Mouse (Mus musculus) frontal cortex, postnatal 25 days (tissue): ENCODE measurements around the gene Lrrn4cl.
A peak's percentile ranks its signal among the peaks of the same experiment; 100 is the strongest.
"Not testable (repeated sequence)": the region's sequence is repeated elsewhere in the genome, so short reads cannot be mapped to it uniquely, and the experiment has no call there.

Source experiments
- DNase-seq, 2 experiments: peaks; one replicate each; pipeline ENCODE4 v3.0.0; 2022; ENCODE audit warnings: low spot score in 2 of 2

The Lrrn4cl gene

GRCm38 (mm10) chr19:8838041-8838730 lies 12.4 kb upstream of the Lrrn4cl start:
- no peak for DNase-seq

- DNase-seq = peak; percentile 81 to 82
These were observed 11.3 kb upstream of the Lrrn4cl start, which contains the start of gene Gng3 for GRCm38 (mm10) chr19:8839103-8839907. TSS of gene Gng3 (minus strand) at chr19:8839194.

- no peak for DNase-seq
These were observed 10.4 kb upstream of the Lrrn4cl start for GRCm38 (mm10) chr19:8839908-8840791.

GRCm38 (mm10) chr19:8841012-8841411 lies 9.6 kb upstream of the Lrrn4cl start:
- DNase-seq = no peak

- no peak for DNase-seq
These were observed 7.6 kb upstream of the Lrrn4cl start for GRCm38 (mm10) chr19:8842961-8843360.

GRCm38 (mm10) chr19:8844371-8845129 lies 6.0 kb upstream of the Lrrn4cl start:
- DNase-seq = peak; percentile 68 to 81

GRCm38 (mm10) chr19:8848356-8848755 lies 2.2 kb upstream of the Lrrn4cl start:
- DNase-seq = no peak

- DNase-seq = no peak
These were observed 1.1 kb downstream of the Lrrn4cl start for GRCm38 (mm10) chr19:8851639-8852038.

- DNase-seq = no peak
These were observed 1.8 kb downstream of the Lrrn4cl start for GRCm38 (mm10) chr19:8852236-8852928.

GRCm38 (mm10) chr19:8853117-8853516 lies 2.5 kb downstream of the Lrrn4cl start:
- DNase-seq = no peak

GRCm38 (mm10) chr19:8857689-8858088 lies 7.1 kb downstream of the Lrrn4cl start:
- DNase-seq = no peak

GRCm38 (mm10) chr19:8859018-8859417 lies 8.4 kb downstream of the Lrrn4cl start:
- no peak for DNase-seq

- no peak for DNase-seq
These were observed 13.7 kb downstream of the Lrrn4cl start for GRCm38 (mm10) chr19:8864265-8864664.

- DNase-seq = not testable (repeated sequence)
These were observed 19.8 kb downstream of the Lrrn4cl start for GRCm38 (mm10) chr19:8870381-8870780.

GRCm38 (mm10) chr19:8870838-8871237 lies 20.3 kb downstream of the Lrrn4cl start:
- DNase-seq = no peak

GRCm38 (mm10) chr19:8871267-8872186 lies 21.0 kb downstream of the Lrrn4cl start, which contains the start of gene Ubxn1:
TSS of gene Ubxn1 (plus strand) at chr19:8871496.
- peak; percentile 95 to 98 for DNase-seq

GRCm38 (mm10) chr19:8872266-8872840 lies 21.8 kb downstream of the Lrrn4cl start:
- no peak for DNase-seq

GRCm38 (mm10) chr19:8875031-8875430 lies 24.5 kb downstream of the Lrrn4cl start:
- DNase-seq = no peak
